Mouse (Mus musculus) neural tube, embryonic 12.5 days (tissue): ENCODE results near the gene Pxylp1. TPM values are rescaled to one million over a fixed set of nuclear protein-coding genes. Genes with fewer than 3 reads are reported as not detected.

Source experiments
- ATAC-seq: fragments of 200-750 bp; cut with Nextera tagmentation; 2 replicates; pipeline ENCODE4 v1.8.0; 2017; ENCODE audit warnings: low read depth, mild to moderate bottlenecking, moderate TSS enrichment, moderate library complexity; ENCODE audit not compliant: low FRiP score
- H3K27ac ChIP-seq: fragments of 300-500 bp; sonication (generic); 2 replicates; pipeline ENCODE4 v1.5.1; 2016
- H3K27me3 ChIP-seq: fragments of 300-500 bp; sonication (generic); replicated peaks from 2 replicates; pipeline ENCODE4 v1.6.1; 2016; ENCODE audit warnings: mild to moderate bottlenecking
- H3K36me3 ChIP-seq: fragments of 300-500 bp; sonication (generic); 2 replicates; pipeline ENCODE4 v1.6.1; 2016; ENCODE audit warnings: mild to moderate bottlenecking
- H3K4me1 ChIP-seq: fragments of 300-500 bp; sonication (generic); 2 replicates; pipeline ENCODE4 v1.6.1; 2016
- H3K4me2 ChIP-seq: fragments of 300-500 bp; sonication (generic); replicated peaks from 2 replicates; pipeline ENCODE4 v1.6.1; 2016; ENCODE audit warnings: mild to moderate bottlenecking
- H3K4me3 ChIP-seq: fragments of 300-500 bp; sonication (generic); 2 replicates; pipeline ENCODE4 v1.5.1; 2016
- H3K9ac ChIP-seq: fragments of 300-500 bp; sonication (generic); 2 replicates; pipeline ENCODE4 v1.6.1; 2016; ENCODE audit warnings: mild to moderate bottlenecking
- H3K9me3 ChIP-seq: fragments of 300-500 bp; sonication (generic); 2 replicates; pipeline ENCODE4 v1.6.1; 2016; ENCODE audit warnings: mild to moderate bottlenecking
- WGBS: fragments of 180-500 bp; shearing (Covaris S2); methylation state at CpG from one replicate; pipeline ENCODE4 v1.1.7; 2016; 5-methylcytosine and 5-hydroxymethylcytosine counted together
- polyA plus RNA-seq: library from polyadenylated mRNA; unstranded; fragments of >200 nt; fragmentation: Nextera tagmentation; extraction: Ambion mirVana; gene quantifications from 2 replicates; pipeline ENCODE4 v1.2.1, GENCODE M21; 2016

Pxylp1 gene
- polyA plus RNA-seq, 1 experiment from 2014 or later, result 41.2 TPM

- no peaks in the 10 kb centered on the region for H3K27me3 ChIP-seq
- H3K36me3 ChIP-seq, result no peaks in the 10 kb centered on the region
- no peak for ATAC-seq
- H3K4me1 ChIP-seq, result no peaks in the 10 kb centered on the region
- H3K9ac ChIP-seq, result no peak overlapping the region
- WGBS, result 89% methylated on average over 3 of the region's 3 CpGs
- no peak overlapping the region for H3K4me2 ChIP-seq
- no peak overlapping the region for H3K4me3 ChIP-seq
- H3K27ac ChIP-seq, result no peak overlapping the region
- H3K9me3 ChIP-seq, result no peaks in the 10 kb centered on the region
Observed at GRCm38 (mm10) chr9:96914005-96914404, 21.5 kb upstream of the Pxylp1 start.

GRCm38 (mm10) chr9:96909503-96909902, 17.0 kb upstream of the Pxylp1 start:
- no peak overlapping the region for H3K9ac ChIP-seq

GRCm38 (mm10) chr9:96908737-96909136, 16.3 kb upstream of the Pxylp1 start:
- WGBS, result 92% methylated on average over 2 of the region's 2 CpGs
- no peaks in the 10 kb centered on the region for H3K9me3 ChIP-seq
- H3K27me3 ChIP-seq, result no peaks in the 10 kb centered on the region
- no peak overlapping the region for H3K27ac ChIP-seq
- no peak overlapping the region for H3K4me3 ChIP-seq
- no peak overlapping the region for H3K4me2 ChIP-seq
- no peak for ATAC-seq
- H3K9ac ChIP-seq, result no peak overlapping the region
- H3K4me1 ChIP-seq, result no peaks in the 10 kb centered on the region
- H3K36me3 ChIP-seq, result no peaks in the 10 kb centered on the region

More at GRCm38 (mm10) chr9:96909503-96909902, 17.0 kb upstream of the Pxylp1 start:
- Histone ChIP-seq H3K4me2 (no peak overlapping the region), H3K27ac (no peak overlapping the region), H3K4me1 (no peaks in the 10 kb centered on the region), H3K4me3 (no peak overlapping the region), H3K27me3 (no peaks in the 10 kb centered on the region), H3K36me3 (no peaks in the 10 kb centered on the region), H3K9me3 (no peaks in the 10 kb centered on the region)
- WGBS, result 87% methylated on average over 1 of the region's 1 CpGs
- no peak for ATAC-seq

GRCm38 (mm10) chr9:96904360-96905355, 12.2 kb upstream of the Pxylp1 start:
- WGBS, result 59% methylated on average over 7 of the region's 7 CpGs
- no peaks in the 10 kb centered on the region for H3K27me3 ChIP-seq
- no peak overlapping the region for H3K4me2 ChIP-seq
- no peaks in the 10 kb centered on the region for H3K9me3 ChIP-seq
- no peak overlapping the region for H3K9ac ChIP-seq
- H3K36me3 ChIP-seq, result no peaks in the 10 kb centered on the region
- no peaks in the 10 kb centered on the region for H3K4me1 ChIP-seq
- peak; percentile 53; the same call in 1 of the 2 replicates for ATAC-seq
- no peak overlapping the region for H3K4me3 ChIP-seq
- no peak overlapping the region for H3K27ac ChIP-seq

- H3K4me2 ChIP-seq, result no peak overlapping the region
- H3K4me1 ChIP-seq, result no peaks in the 10 kb centered on the region
- H3K27me3 ChIP-seq, result no peaks in the 10 kb centered on the region
- no peak overlapping the region for H3K27ac ChIP-seq
- H3K4me3 ChIP-seq, result no peak overlapping the region
- H3K9ac ChIP-seq, result no peak overlapping the region
- ATAC-seq, result no peak
- H3K36me3 ChIP-seq, result no peaks in the 10 kb centered on the region
- WGBS, result 86% methylated on average over 5 of the region's 5 CpGs
- H3K9me3 ChIP-seq, result no peaks in the 10 kb centered on the region
Observed at GRCm38 (mm10) chr9:96899717-96900116, 7.2 kb upstream of the Pxylp1 start.

- Histone ChIP-seq H3K9me3 (no peaks in the 10 kb centered on the region), H3K27ac (no peak overlapping the region), H3K4me1 (no peaks in the 10 kb centered on the region), H3K27me3 (no peaks in the 10 kb centered on the region), H3K4me3 (no peak overlapping the region), H3K36me3 (no peaks in the 10 kb centered on the region), H3K9ac (no peak overlapping the region), H3K4me2 (no peak overlapping the region)
- no peak for ATAC-seq
Observed at GRCm38 (mm10) chr9:96899004-96899403, 6.5 kb upstream of the Pxylp1 start.

GRCm38 (mm10) chr9:96896690-96897089, 4.2 kb upstream of the Pxylp1 start:
- no peaks in the 10 kb centered on the region for H3K36me3 ChIP-seq
- no peak overlapping the region for H3K27ac ChIP-seq
- H3K4me3 ChIP-seq, result no peak overlapping the region
- no peaks in the 10 kb centered on the region for H3K27me3 ChIP-seq
- peaks cover 3% of the 10 kb centered on the region; the same call in 1 of the 2 replicates for H3K4me1 ChIP-seq
- no peaks in the 10 kb centered on the region for H3K9me3 ChIP-seq
- no peak overlapping the region for H3K9ac ChIP-seq
- 89% methylated on average over 1 of the region's 1 CpGs for WGBS
- H3K4me2 ChIP-seq, result no peak overlapping the region
- no peak for ATAC-seq

GRCm38 (mm10) chr9:96893582-96893981, 1.1 kb upstream of the Pxylp1 start:
- Histone ChIP-seq H3K4me1 (peaks cover 24% of the 10 kb centered on the region), H3K36me3 (no peaks in the 10 kb centered on the region), H3K27ac (no peak overlapping the region), H3K9me3 (no peaks in the 10 kb centered on the region), H3K4me3 (no peak overlapping the region), H3K9ac (no peak overlapping the region), H3K27me3 (no peaks in the 10 kb centered on the region), H3K4me2 (no peak overlapping the region)
- no peak for ATAC-seq
- 55% methylated on average over 5 of the region's 5 CpGs for WGBS

GRCm38 (mm10) chr9:96891341-96892330, 833 bp downstream of the Pxylp1 start:
- peaks cover 42% of the 10 kb centered on the region for H3K4me1 ChIP-seq

GRCm38 (mm10) chr9:96890756-96891155, 1.7 kb downstream of the Pxylp1 start:
- ATAC-seq, result no peak
- Histone ChIP-seq H3K27me3 (0 out of 2 replicates have a peak, but pooled peaks cover 5% of the 10 kb centered on the region), H3K27ac (no peak overlapping the region), H3K9ac (no peak overlapping the region), H3K9me3 (no peaks in the 10 kb centered on the region), H3K4me1 (peaks cover 45% of the 10 kb centered on the region), H3K4me2 (peak overlapping the region; percentile 95), H3K4me3 (no peak overlapping the region), H3K36me3 (no peaks in the 10 kb centered on the region)
- 92% methylated on average over 6 of the region's 6 CpGs for WGBS

More at GRCm38 (mm10) chr9:96891341-96892330, 833 bp downstream of the Pxylp1 start:
- Histone ChIP-seq H3K27ac (no peak overlapping the region), H3K4me3 (no peak overlapping the region), H3K4me2 (peak overlapping the region; percentile 95; the same call in 1 of the 2 replicates), H3K36me3 (no peaks in the 10 kb centered on the region), H3K27me3 (0 out of 2 replicates have a peak, but pooled peaks cover 5% of the 10 kb centered on the region), H3K9me3 (no peaks in the 10 kb centered on the region), H3K9ac (no peak overlapping the region)
- no peak for ATAC-seq
- WGBS, result 59% methylated on average over 12 of the region's 12 CpGs

GRCm38 (mm10) chr9:96890266-96890665, 2.2 kb downstream of the Pxylp1 start:
- peaks cover 45% of the 10 kb centered on the region for H3K4me1 ChIP-seq
- no peaks in the 10 kb centered on the region for H3K9me3 ChIP-seq
- H3K27ac ChIP-seq, result no peak overlapping the region

More at GRCm38 (mm10) chr9:96890266-96890665, 2.2 kb downstream of the Pxylp1 start:
- 69% methylated on average over 6 of the region's 6 CpGs for WGBS
- no peak for ATAC-seq
- H3K4me3 ChIP-seq, result no peak overlapping the region
- 0 out of 2 replicates have a peak, but pooled peaks cover 5% of the 10 kb centered on the region for H3K27me3 ChIP-seq
- H3K36me3 ChIP-seq, result no peaks in the 10 kb centered on the region
- H3K4me2 ChIP-seq, result peak overlapping the region; percentile 95
- H3K9ac ChIP-seq, result no peak overlapping the region
